21 mouse cellular contexts compared by ENCODE assay signal in genomic region chr10:20176054-20176453, GRCm38 (mm10). TPM values are rescaled to one million over a fixed set of nuclear protein-coding genes. Genes with fewer than 3 reads are reported as not detected.
A peak's percentile ranks its signal among the peaks of the same experiment; 100 is the strongest.
DNase-seq lines count a peak whose midpoint lies in the region; ATAC-seq lines count a peak whose summit lies in the region.
"Had no signal": no experiment of that assay in that cellular context is flagged by ENCODE, and none has a peak within 500 bp of the region (broad histone marks: within the 10 kb centered on the region; RNA-seq: fewer than 3 reads in every experiment).

No protein-coding gene starts in this region.

- H3K27ac ChIP-seq in intestine, embryonic 16.5 days (ENCODE audit: low read length): peak overlapping the region; percentile 50; the same call in 1 of the 2 replicates
- no peak overlapping the region for H3K27ac ChIP-seq in intestine, embryonic 15.5 days
- peak overlapping the region; percentile 21; the same call in 1 of the 2 replicates for H3K27ac ChIP-seq in stomach, embryonic 16.5 days (ENCODE audit: low read length)
- H3K27ac ChIP-seq: embryonic facial prominence, embryonic 12.5 days; heart, adult 2 months; heart, embryonic 15.5 days; hindbrain, embryonic 10.5 days; limb, embryonic 15.5 days; neural tube, embryonic 12.5 days; stomach, embryonic 15.5 days had no signal

- H3K27me3 ChIP-seq in intestine, embryonic 16.5 days (replicated peaks; ENCODE audit: control insufficient read depth, insufficient read depth, low read length): no peaks in the 10 kb centered on the region
- H3K27me3 ChIP-seq in intestine, embryonic 15.5 days (replicated peaks): no peaks in the 10 kb centered on the region
- no peaks in the 10 kb centered on the region for H3K27me3 ChIP-seq in stomach, embryonic 16.5 days (ENCODE audit: control insufficient read depth, insufficient read depth, low read length)
- H3K27me3 ChIP-seq: embryonic facial prominence, embryonic 12.5 days; heart, embryonic 15.5 days; neural tube, embryonic 12.5 days; stomach, embryonic 15.5 days had no signal

- no peaks in the 10 kb centered on the region for H3K9me3 ChIP-seq in intestine, embryonic 16.5 days (ENCODE audit: control insufficient read depth, low read length)
- H3K9me3 ChIP-seq in intestine, embryonic 15.5 days: no peaks in the 10 kb centered on the region
- no peaks in the 10 kb centered on the region for H3K9me3 ChIP-seq in stomach, embryonic 16.5 days (replicated peaks; ENCODE audit: control insufficient read depth, low read length)
- H3K9me3 ChIP-seq: embryonic facial prominence, embryonic 12.5 days; G1E; heart, embryonic 15.5 days; hindbrain, embryonic 10.5 days; limb, embryonic 15.5 days; neural tube, embryonic 12.5 days; stomach, embryonic 15.5 days had no signal

- no peaks in the 10 kb centered on the region for H3K36me3 ChIP-seq in intestine, embryonic 16.5 days (ENCODE audit: control insufficient read depth, insufficient read depth, low read length)
- H3K36me3 ChIP-seq in intestine, embryonic 15.5 days: no peaks in the 10 kb centered on the region
- H3K36me3 ChIP-seq in stomach, embryonic 16.5 days (ENCODE audit: control insufficient read depth, insufficient read depth, low read length): no peaks in the 10 kb centered on the region
- H3K36me3 ChIP-seq: embryonic facial prominence, embryonic 12.5 days; G1E; heart, embryonic 15.5 days; hindbrain, embryonic 10.5 days; limb, embryonic 15.5 days; neural tube, embryonic 12.5 days; stomach, embryonic 15.5 days had no signal

- ATAC-seq in intestine, embryonic 16.5 days: no peak
- no peak for ATAC-seq in intestine, embryonic 15.5 days
- no peak for ATAC-seq in stomach, embryonic 16.5 days (ENCODE audit: insufficient read depth, low FRiP score)
- ATAC-seq in erythroblast, adult 5-6 weeks (replicated peaks; ENCODE audit: low FRiP score, poor library complexity, severe bottlenecking): no peak

- 72% methylated on average over 7 of the region's 7 CpGs for WGBS in intestine, embryonic 16.5 days
- 68% methylated on average over 7 of the region's 7 CpGs for WGBS in intestine, embryonic 15.5 days
- WGBS in stomach, embryonic 16.5 days: 68% methylated on average over 7 of the region's 7 CpGs

- no peak overlapping the region for H3K4me3 ChIP-seq in intestine, embryonic 16.5 days (ENCODE audit: low read length)
- H3K4me3 ChIP-seq in intestine, embryonic 15.5 days (replicated peaks): no peak overlapping the region
- H3K4me3 ChIP-seq in stomach, embryonic 16.5 days (replicated peaks; ENCODE audit: low read length): no peak overlapping the region
- H3K4me3 ChIP-seq: embryonic facial prominence, embryonic 12.5 days; heart, adult 2 months; heart, embryonic 15.5 days; hindbrain, embryonic 10.5 days; limb, embryonic 15.5 days; neural tube, embryonic 12.5 days; stomach, embryonic 15.5 days had no signal

- peak; percentile 69 for DNase-seq in layer of hippocampus, adult 9-11 months
- DNase-seq in layer of hippocampus, postnatal 25 days (ENCODE audit: extremely low spot score in 1 of 2, low spot score in 1 of 2): no peak
- DNase-seq in ES-CJ7 (ENCODE audit: low read depth, low spot score): peak; percentile 58
- DNase-seq in right cerebral cortex, adult 2 months (ENCODE audit: low spot score in 2 of 2): no peak
- DNase-seq: adrenal gland, adult 8-10 months; cerebellum, adult 11 months; cerebellum, postnatal 36 days; gastrocnemius, postnatal 10 days; heart, adult 2 months had no signal

- no peak overlapping the region for H3K4me2 ChIP-seq in intestine, embryonic 16.5 days (ENCODE audit: low read depth, low read length)
- no peak overlapping the region for H3K4me2 ChIP-seq in intestine, embryonic 15.5 days (replicated peaks)
- H3K4me2 ChIP-seq in stomach, embryonic 16.5 days (ENCODE audit: low read depth, low read length): no peak overlapping the region
- H3K4me2 ChIP-seq: embryonic facial prominence, embryonic 12.5 days; heart, embryonic 15.5 days; limb, embryonic 15.5 days; midbrain, embryonic 11.5 days; neural tube, embryonic 12.5 days; stomach, embryonic 15.5 days had no signal

- H3K9ac ChIP-seq in intestine, embryonic 16.5 days (ENCODE audit: low read depth, low read length): no peak overlapping the region
- no peak overlapping the region for H3K9ac ChIP-seq in intestine, embryonic 15.5 days
- no peak overlapping the region for H3K9ac ChIP-seq in stomach, embryonic 16.5 days (ENCODE audit: low read length)
- H3K9ac ChIP-seq: embryonic facial prominence, embryonic 12.5 days; heart, embryonic 15.5 days; limb, embryonic 15.5 days; neural tube, embryonic 12.5 days; stomach, embryonic 15.5 days had no signal

- peaks cover 17% of the 10 kb centered on the region for H3K4me1 ChIP-seq in intestine, embryonic 16.5 days (ENCODE audit: control insufficient read depth, insufficient read depth, low read length)
- H3K4me1 ChIP-seq in intestine, embryonic 15.5 days (replicated peaks): 0 out of 2 replicates have a peak, but pooled peaks cover 6% of the 10 kb centered on the region
- H3K4me1 ChIP-seq in stomach, embryonic 16.5 days (ENCODE audit: control insufficient read depth, insufficient read depth, low read length): peaks cover 19% of the 10 kb centered on the region

RNA-seq across cellular contexts. Expression of gene Map7, which starts 27.8 kb away (rescaled TPM):
- polyA plus RNA-seq in intestine, embryonic 16.5 days (2015; fragmentation: Nextera tagmentation; extraction: Ambion mirVana): 44.7 and 50.3 TPM in 2 replicates
- 36.6 and 37.5 TPM in 2 replicates for polyA plus RNA-seq in intestine, embryonic 15.5 days (2015; fragmentation: Nextera tagmentation; extraction: Ambion mirVana)
- 100 to 1,000 TPM in 1 of 2 experiments, 10 to 100 TPM in 1; 90.6 to 102 TPM for total RNA-seq in layer of hippocampus, postnatal 25 days (2021)
- polyA plus RNA-seq in stomach, embryonic 16.5 days (2015; fragmentation: Nextera tagmentation; extraction: Ambion mirVana): 19.4 and 20.2 TPM in 2 replicates
- 0.96 TPM in 1 of 2 replicates, not detected in the other for total RNA-seq in erythroblast, adult 5-6 weeks (2015; ENCODE audit: low replicate concordance)
- 2.8 and 11.3 TPM in 2 replicates for total RNA-seq in erythroblast, adult 5-6 weeks (2017; ENCODE audit: low replicate concordance)

Comparison
In these comparisons a context has a peak if more than half of its experiments do, and no peak if none do; other contexts are left out.
1. DNase-seq: peak in layer of hippocampus, adult 9-11 months (single experiment) and ES-CJ7 (single experiment); none in layer of hippocampus, postnatal 25 days (0 of 2) and right cerebral cortex, adult 2 months (0 of 2).